Mouse (Mus musculus): Measurements from ENCODE around the gene Asb3. TPM values are rescaled to one million over a fixed set of nuclear protein-coding genes. Genes with fewer than 3 reads are reported as not detected.

The Asb3 gene
- polyA plus RNA-seq, 1 experiment from 2014 or later = 33.7 TPM

- Histone ChIP-seq H3K36me3 (ENCODE audit: control insufficient read depth, insufficient read depth, low read length) (no peaks in the 10 kb centered on the region), H3K4me3 (ENCODE audit: low read depth, low read length) (no peak overlapping the region), H3K9me3 (ENCODE audit: control insufficient read depth, low read length) (no peaks in the 10 kb centered on the region), H3K27me3 (ENCODE audit: control insufficient read depth, insufficient read depth, low read length) (no peaks in the 10 kb centered on the region), H3K27ac (ENCODE audit: low read depth, low read length) (no peak overlapping the region), H3K4me2 (replicated peaks; ENCODE audit: low read depth, low read length) (no peak overlapping the region), H3K9ac (ENCODE audit: low read depth, low read length) (no peak overlapping the region), H3K4me1 (replicated peaks; ENCODE audit: control insufficient read depth, insufficient read depth, low read length) (no peaks in the 10 kb centered on the region)
- ATAC-seq (ENCODE audit: low FRiP score) = no peak
- DNase-seq (ENCODE audit: low spot score) = no peak
- 94% methylated on average over 3 of the region's 3 CpGs for WGBS
Measured at GRCm38 (mm10) chr11:30923283-30923682, 38.1 kb downstream of the Asb3 start.

GRCm38 (mm10) chr11:30928079-30928478, 42.9 kb downstream of the Asb3 start:
- Histone ChIP-seq H3K4me1 (replicated peaks; ENCODE audit: control insufficient read depth, insufficient read depth, low read length) (no peaks in the 10 kb centered on the region), H3K9me3 (ENCODE audit: control insufficient read depth, low read length) (no peaks in the 10 kb centered on the region)

GRCm38 (mm10) chr11:30928498-30928897, 43.3 kb downstream of the Asb3 start:
- Histone ChIP-seq H3K4me3 (ENCODE audit: low read depth, low read length) (no peak overlapping the region), H3K27ac (ENCODE audit: low read depth, low read length) (no peak overlapping the region), H3K27me3 (ENCODE audit: control insufficient read depth, insufficient read depth, low read length) (no peaks in the 10 kb centered on the region), H3K36me3 (ENCODE audit: control insufficient read depth, insufficient read depth, low read length) (no peaks in the 10 kb centered on the region), H3K9ac (ENCODE audit: low read depth, low read length) (no peak overlapping the region), H3K4me1 (replicated peaks; ENCODE audit: control insufficient read depth, insufficient read depth, low read length) (no peaks in the 10 kb centered on the region), H3K9me3 (ENCODE audit: control insufficient read depth, low read length) (no peaks in the 10 kb centered on the region), H3K4me2 (replicated peaks; ENCODE audit: low read depth, low read length) (no peak overlapping the region)
- ATAC-seq (ENCODE audit: low FRiP score) = no peak
- no peak for DNase-seq (ENCODE audit: low spot score)
- 100% methylated on average over 1 of the region's 1 CpGs for WGBS

More at GRCm38 (mm10) chr11:30928079-30928478, 42.9 kb downstream of the Asb3 start:
- no peaks in the 10 kb centered on the region for H3K36me3 ChIP-seq (ENCODE audit: control insufficient read depth, insufficient read depth, low read length)
- ATAC-seq (ENCODE audit: low FRiP score) = no peak
- H3K4me2 ChIP-seq (replicated peaks; ENCODE audit: low read depth, low read length) = no peak overlapping the region
- no peaks in the 10 kb centered on the region for H3K27me3 ChIP-seq (ENCODE audit: control insufficient read depth, insufficient read depth, low read length)
- no peak overlapping the region for H3K4me3 ChIP-seq (ENCODE audit: low read depth, low read length)
- H3K9ac ChIP-seq (ENCODE audit: low read depth, low read length) = no peak overlapping the region
- no peak for DNase-seq (ENCODE audit: low spot score)
- H3K27ac ChIP-seq (ENCODE audit: low read depth, low read length) = no peak overlapping the region

GRCm38 (mm10) chr11:30943522-30943921, 58.3 kb downstream of the Asb3 start:
- Histone ChIP-seq H3K9me3 (ENCODE audit: control insufficient read depth, low read length) (no peaks in the 10 kb centered on the region), H3K9ac (ENCODE audit: low read depth, low read length) (no peak overlapping the region), H3K4me1 (replicated peaks; ENCODE audit: control insufficient read depth, insufficient read depth, low read length) (no peaks in the 10 kb centered on the region), H3K27me3 (ENCODE audit: control insufficient read depth, insufficient read depth, low read length) (no peaks in the 10 kb centered on the region), H3K36me3 (ENCODE audit: control insufficient read depth, insufficient read depth, low read length) (peaks cover 9% of the 10 kb centered on the region), H3K27ac (ENCODE audit: low read depth, low read length) (no peak overlapping the region), H3K4me2 (replicated peaks; ENCODE audit: low read depth, low read length) (no peak overlapping the region), H3K4me3 (ENCODE audit: low read depth, low read length) (no peak overlapping the region)
- 97% methylated on average over 2 of the region's 2 CpGs for WGBS
- ATAC-seq (ENCODE audit: low FRiP score) (no peak), DNase-seq (ENCODE audit: low spot score) (no peak)

- Histone ChIP-seq H3K27me3 (ENCODE audit: control insufficient read depth, insufficient read depth, low read length) (no peaks in the 10 kb centered on the region), H3K4me1 (replicated peaks; ENCODE audit: control insufficient read depth, insufficient read depth, low read length) (no peaks in the 10 kb centered on the region), H3K4me3 (ENCODE audit: low read depth, low read length) (peak overlapping the region; percentile 60; the same call in 1 of the 2 replicates), H3K9me3 (ENCODE audit: control insufficient read depth, low read length) (no peaks in the 10 kb centered on the region; the same call in 1 of the 2 replicates), H3K9ac (ENCODE audit: low read depth, low read length) (no peak overlapping the region), H3K36me3 (ENCODE audit: control insufficient read depth, insufficient read depth, low read length) (no peaks in the 10 kb centered on the region), H3K4me2 (replicated peaks; ENCODE audit: low read depth, low read length) (peak overlapping the region; percentile 42), H3K27ac (ENCODE audit: low read depth, low read length) (no peak overlapping the region)
- 72% methylated on average over 5 of the region's 5 CpGs for WGBS
- ATAC-seq (ENCODE audit: low FRiP score) = no peak
- no peak for DNase-seq (ENCODE audit: low spot score)
Measured at GRCm38 (mm10) chr11:30952829-30953228, 67.6 kb downstream of the Asb3 start.

GRCm38 (mm10) chr11:30953469-30954154, 68.4 kb downstream of the Asb3 start:
- Histone ChIP-seq H3K4me3 (ENCODE audit: low read depth, low read length) (peak overlapping the region; percentile 60), H3K36me3 (ENCODE audit: control insufficient read depth, insufficient read depth, low read length) (no peaks in the 10 kb centered on the region), H3K27me3 (ENCODE audit: control insufficient read depth, insufficient read depth, low read length) (no peaks in the 10 kb centered on the region), H3K4me2 (replicated peaks; ENCODE audit: low read depth, low read length) (peak overlapping the region; percentile 42), H3K9ac (ENCODE audit: low read depth, low read length) (peak overlapping the region; percentile 66), H3K9me3 (ENCODE audit: control insufficient read depth, low read length) (no peaks in the 10 kb centered on the region; the same call in 1 of the 2 replicates), H3K4me1 (replicated peaks; ENCODE audit: control insufficient read depth, insufficient read depth, low read length) (no peaks in the 10 kb centered on the region), H3K27ac (ENCODE audit: low read depth, low read length) (peak overlapping the region; percentile 19)
- DNase-seq (ENCODE audit: low spot score) (peak; percentile 62), ATAC-seq (ENCODE audit: low FRiP score) (peak; percentile 96)
- WGBS = 2% methylated on average over 27 of the region's 32 CpGs

- peak within 1 kb of the TSS; percentile 88 for H3K9ac ChIP-seq (ENCODE audit: low read depth, low read length)
- peak; percentile 90 for DNase-seq (ENCODE audit: low spot score)
- H3K27ac ChIP-seq (ENCODE audit: low read depth, low read length) = peak within 1 kb of the TSS; percentile 19
- H3K4me1 ChIP-seq (replicated peaks; ENCODE audit: control insufficient read depth, insufficient read depth, low read length) = no peaks in the 10 kb centered on the region
- no peaks in the 10 kb centered on the region for H3K27me3 ChIP-seq (ENCODE audit: control insufficient read depth, insufficient read depth, low read length)
- peak within 1 kb of the TSS; percentile 77 for H3K4me2 ChIP-seq (replicated peaks; ENCODE audit: low read depth, low read length)
- H3K9me3 ChIP-seq (ENCODE audit: control insufficient read depth, low read length) = no peaks in the 10 kb centered on the region; the same call in 1 of the 2 replicates
- WGBS = under 1% methylated on average over 40 of the region's 40 CpGs
- ATAC-seq (ENCODE audit: low FRiP score) = peak; percentile 99
- no peaks in the 10 kb centered on the region for H3K36me3 ChIP-seq (ENCODE audit: control insufficient read depth, insufficient read depth, low read length)
- H3K4me3 ChIP-seq (ENCODE audit: low read depth, low read length) = peak within 1 kb of the TSS; percentile 60
Measured at GRCm38 (mm10) chr11:30954279-30954725, 69.1 kb downstream of the Asb3 start, which contains the start of gene Erlec1. Gene Erlec1, minus strand, starts transcription at chr11:30954335.

- no peak overlapping the region for H3K4me3 ChIP-seq (ENCODE audit: low read depth, low read length)
- H3K9me3 ChIP-seq (ENCODE audit: control insufficient read depth, low read length) = no peaks in the 10 kb centered on the region
- no peaks in the 10 kb centered on the region for H3K27me3 ChIP-seq (ENCODE audit: control insufficient read depth, insufficient read depth, low read length)
- no peak for DNase-seq (ENCODE audit: low spot score)
- H3K4me1 ChIP-seq (replicated peaks; ENCODE audit: control insufficient read depth, insufficient read depth, low read length) = no peaks in the 10 kb centered on the region
- H3K36me3 ChIP-seq (ENCODE audit: control insufficient read depth, insufficient read depth, low read length) = no peaks in the 10 kb centered on the region
- WGBS = 59% methylated on average over 2 of the region's 2 CpGs
- no peak overlapping the region for H3K27ac ChIP-seq (ENCODE audit: low read depth, low read length)
- no peak for ATAC-seq (ENCODE audit: low FRiP score)
- H3K4me2 ChIP-seq (replicated peaks; ENCODE audit: low read depth, low read length) = no peak overlapping the region
- H3K9ac ChIP-seq (ENCODE audit: low read depth, low read length) = no peak overlapping the region
Measured at GRCm38 (mm10) chr11:30985237-30985636, 100.0 kb downstream of the Asb3 start.

All from hindbrain, embryonic 11.5 days (tissue).